Mouse (Mus musculus): Measurements from ENCODE around the gene Prr13. TPM values are rescaled to one million over a fixed set of nuclear protein-coding genes. Genes with fewer than 3 reads are reported as not detected.
A peak's percentile ranks its signal among the peaks of the same experiment; 100 is the strongest.

Prr13 gene
- polyA plus RNA-seq, 1 experiment = 127 TPM

DNA sequence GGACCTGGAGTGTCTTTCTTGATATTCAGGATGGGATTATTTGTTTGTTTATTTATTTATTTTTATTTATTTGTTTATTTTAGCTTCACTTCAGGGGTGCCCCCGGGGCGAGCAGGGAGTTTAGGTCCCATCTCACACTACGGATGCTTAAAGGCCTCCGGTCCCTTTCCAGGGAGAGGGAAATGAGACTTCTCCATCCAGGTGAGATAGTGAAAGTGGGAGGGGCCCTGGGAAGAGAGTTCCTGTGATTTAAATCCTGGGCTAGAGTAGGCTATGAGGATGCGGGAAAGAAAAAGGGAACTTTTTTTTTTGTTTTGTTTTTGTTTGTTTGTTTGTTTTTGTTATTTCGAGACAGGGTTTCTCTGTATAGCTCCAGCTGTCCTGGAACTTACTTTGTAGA lies 553 bp downstream of the Prr13 start:
- Histone ChIP-seq H3K4me3 (ENCODE audit: insufficient read depth, low read length) (peak overlapping the region; percentile 80), H3K27ac (ENCODE audit: insufficient read depth, low read length) (no peak overlapping the region), H3K4me1 (ENCODE audit: control insufficient read depth, insufficient read depth, low read length) (peaks cover 11% of the 10 kb centered on the region; the same call in 1 of the 2 replicates)
- TF ChIP-seq CTCF (IDR thresholded peaks at IDR 0.05; ENCODE audit: borderline replicate concordance, insufficient read depth, low read length) = no peak
- TF ChIP-seq POLR2A (IDR thresholded peaks at IDR 0.05; ENCODE audit: low read depth, low read length) = no peak

DNA sequence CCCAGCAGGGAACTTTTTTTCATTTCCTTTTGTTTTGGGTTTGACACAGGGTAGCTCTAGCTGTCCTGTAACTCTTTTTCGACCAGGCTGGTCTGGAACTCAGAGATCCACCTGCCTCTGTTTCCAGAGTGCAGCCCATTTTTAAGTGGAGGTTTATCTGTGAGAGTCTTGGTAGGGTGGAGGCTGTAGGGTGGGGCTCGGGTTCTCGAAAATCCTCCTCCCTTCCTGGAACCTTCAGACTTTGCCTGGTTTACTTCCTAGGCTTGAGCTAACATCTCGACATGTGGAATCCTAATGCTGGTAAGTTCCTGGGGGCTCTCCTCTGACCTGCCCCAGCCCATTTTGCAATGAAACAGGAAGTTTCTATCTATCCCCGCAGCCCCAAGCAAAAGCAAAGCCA lies 1.0 kb downstream of the Prr13 start:
- peak overlapping the region; percentile 6; the same call in 1 of the 2 replicates for H3K27ac ChIP-seq (ENCODE audit: insufficient read depth, low read length)
- TF ChIP-seq CTCF (IDR thresholded peaks at IDR 0.05; ENCODE audit: borderline replicate concordance, insufficient read depth, low read length) (no peak), POLR2A (IDR thresholded peaks at IDR 0.05; ENCODE audit: low read depth, low read length) (no peak)
- peaks cover 11% of the 10 kb centered on the region; the same call in 1 of the 2 replicates for H3K4me1 ChIP-seq (ENCODE audit: control insufficient read depth, insufficient read depth, low read length)
- H3K4me3 ChIP-seq (ENCODE audit: insufficient read depth, low read length) = peak overlapping the region; percentile 80

DNA sequence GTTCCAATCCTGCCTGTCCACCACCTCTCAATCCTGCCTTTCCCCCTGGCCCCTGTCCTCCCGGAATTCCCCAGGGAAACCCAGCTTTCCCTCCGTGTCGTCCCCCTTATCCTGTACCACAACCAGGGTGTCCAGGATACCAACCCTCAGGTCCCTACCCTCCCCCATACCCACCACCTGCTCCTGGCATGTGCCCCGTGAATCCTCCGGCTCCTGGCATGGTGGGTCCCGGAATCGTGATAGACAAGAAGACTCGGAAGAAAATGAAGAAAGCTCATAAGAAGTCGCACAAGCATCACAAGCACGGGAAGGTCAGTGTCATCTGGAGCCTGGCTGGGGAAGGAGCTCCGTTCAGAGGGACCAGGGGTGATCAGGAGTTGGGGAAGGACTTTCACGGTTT lies 1.6 kb downstream of the Prr13 start:
- Histone ChIP-seq H3K4me3 (ENCODE audit: insufficient read depth, low read length) (peak overlapping the region; percentile 1; the same call in 1 of the 2 replicates), H3K27ac (ENCODE audit: insufficient read depth, low read length) (peak overlapping the region; percentile 69; the same call in 1 of the 2 replicates), H3K4me1 (ENCODE audit: control insufficient read depth, insufficient read depth, low read length) (peaks cover 11% of the 10 kb centered on the region; the same call in 1 of the 2 replicates)
- no peak for TF ChIP-seq CTCF (IDR thresholded peaks at IDR 0.05; ENCODE audit: borderline replicate concordance, insufficient read depth, low read length)
- TF ChIP-seq POLR2A (IDR thresholded peaks at IDR 0.05; ENCODE audit: low read depth, low read length) = 0 out of 2 replicates have a peak, but pooled peaks have one; percentile 3

DNA sequence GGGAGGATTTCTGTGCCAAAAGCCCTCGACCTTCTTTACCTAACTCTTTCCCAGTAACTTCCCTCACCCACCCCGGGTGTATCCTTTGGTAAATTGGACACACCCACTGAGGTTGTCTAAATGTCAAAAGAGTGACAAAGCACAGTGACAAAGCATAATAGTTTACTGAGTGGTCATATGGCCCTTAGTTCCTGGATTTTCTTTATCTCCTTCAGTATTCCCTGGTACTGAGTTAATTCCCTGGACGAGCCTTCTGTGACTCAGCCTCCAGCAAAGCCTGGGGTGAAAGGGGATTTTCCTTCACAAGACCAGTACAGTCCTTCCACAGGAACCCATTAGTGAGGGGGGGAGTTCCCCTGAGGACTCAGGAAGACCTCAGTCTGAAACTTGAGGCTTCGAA lies 2.1 kb downstream of the Prr13 start:
- TF ChIP-seq POLR2A (IDR thresholded peaks at IDR 0.05; ENCODE audit: low read depth, low read length) (no peak), CTCF (IDR thresholded peaks at IDR 0.05; ENCODE audit: borderline replicate concordance, insufficient read depth, low read length) (no peak)
- H3K4me1 ChIP-seq (ENCODE audit: control insufficient read depth, insufficient read depth, low read length) = peaks cover 11% of the 10 kb centered on the region; the same call in 1 of the 2 replicates
- peak overlapping the region; percentile 69; the same call in 1 of the 2 replicates for H3K27ac ChIP-seq (ENCODE audit: insufficient read depth, low read length)
- peak overlapping the region; percentile 1; the same call in 1 of the 2 replicates for H3K4me3 ChIP-seq (ENCODE audit: insufficient read depth, low read length)

DNA sequence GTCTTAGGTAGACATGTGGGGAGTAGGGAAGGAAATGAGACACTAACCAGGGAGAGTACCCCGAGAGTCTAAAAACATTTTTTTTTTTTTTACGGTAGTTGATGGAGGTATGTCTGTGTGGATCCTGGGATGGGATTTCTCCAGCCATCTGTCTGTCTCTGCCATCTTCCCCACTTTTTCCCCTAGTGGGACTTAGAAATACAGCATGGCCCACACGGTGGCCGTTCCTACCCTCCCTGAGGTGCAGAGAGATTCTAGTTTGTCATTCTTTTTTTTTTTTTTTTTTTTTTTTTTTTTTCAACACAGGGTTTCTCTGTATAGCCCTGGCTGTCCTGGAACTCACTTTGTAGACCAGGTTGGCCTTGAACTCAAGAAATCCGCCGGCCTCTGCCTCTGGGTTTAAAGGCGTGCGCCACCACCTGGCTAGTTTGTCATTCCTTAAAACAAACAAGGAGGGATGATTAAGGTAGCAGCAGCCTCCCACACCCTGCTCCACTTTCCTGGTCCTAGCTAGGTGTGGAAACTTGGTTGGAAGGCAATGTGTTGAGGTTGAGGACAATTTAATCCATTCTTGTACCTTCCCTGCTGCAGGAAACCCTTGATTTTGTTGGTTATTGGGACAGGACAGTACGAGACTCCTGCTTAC lies 2.7 kb downstream of the Prr13 start:
- TF ChIP-seq CTCF (IDR thresholded peaks at IDR 0.05; ENCODE audit: borderline replicate concordance, insufficient read depth, low read length) = no peak
- no peak for TF ChIP-seq POLR2A (IDR thresholded peaks at IDR 0.05; ENCODE audit: low read depth, low read length)
- Histone ChIP-seq H3K4me3 (ENCODE audit: insufficient read depth, low read length) (no peak overlapping the region), H3K4me1 (ENCODE audit: control insufficient read depth, insufficient read depth, low read length) (peaks cover 11% of the 10 kb centered on the region; the same call in 1 of the 2 replicates), H3K27ac (ENCODE audit: insufficient read depth, low read length) (peak overlapping the region; percentile 69; the same call in 1 of the 2 replicates)

DNA sequence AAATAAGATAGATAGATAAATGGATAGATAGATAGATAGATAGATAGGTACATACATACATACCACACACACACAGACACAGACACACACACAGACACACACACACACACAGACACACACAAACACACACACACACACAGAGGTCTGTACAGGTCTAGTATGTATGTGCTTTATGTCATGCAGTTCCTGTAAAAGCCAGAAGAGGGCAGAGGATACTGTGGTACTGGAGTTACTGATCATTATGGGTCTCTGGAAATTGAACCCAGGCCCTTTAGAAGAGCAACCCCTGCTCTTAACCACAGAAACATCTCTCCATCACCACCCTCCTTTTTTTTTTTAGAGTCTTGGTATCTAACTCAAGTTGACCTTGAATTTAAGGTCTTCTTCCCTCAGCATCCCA lies 4.8 kb downstream of the Prr13 start:
- Histone ChIP-seq H3K27ac (ENCODE audit: insufficient read depth, low read length) (no peak overlapping the region), H3K4me1 (ENCODE audit: control insufficient read depth, insufficient read depth, low read length) (peaks cover 11% of the 10 kb centered on the region; the same call in 1 of the 2 replicates), H3K4me3 (ENCODE audit: insufficient read depth, low read length) (no peak overlapping the region)
- TF ChIP-seq POLR2A (IDR thresholded peaks at IDR 0.05; ENCODE audit: low read depth, low read length) = no peak
- no peak for TF ChIP-seq CTCF (IDR thresholded peaks at IDR 0.05; ENCODE audit: borderline replicate concordance, insufficient read depth, low read length)

DNA sequence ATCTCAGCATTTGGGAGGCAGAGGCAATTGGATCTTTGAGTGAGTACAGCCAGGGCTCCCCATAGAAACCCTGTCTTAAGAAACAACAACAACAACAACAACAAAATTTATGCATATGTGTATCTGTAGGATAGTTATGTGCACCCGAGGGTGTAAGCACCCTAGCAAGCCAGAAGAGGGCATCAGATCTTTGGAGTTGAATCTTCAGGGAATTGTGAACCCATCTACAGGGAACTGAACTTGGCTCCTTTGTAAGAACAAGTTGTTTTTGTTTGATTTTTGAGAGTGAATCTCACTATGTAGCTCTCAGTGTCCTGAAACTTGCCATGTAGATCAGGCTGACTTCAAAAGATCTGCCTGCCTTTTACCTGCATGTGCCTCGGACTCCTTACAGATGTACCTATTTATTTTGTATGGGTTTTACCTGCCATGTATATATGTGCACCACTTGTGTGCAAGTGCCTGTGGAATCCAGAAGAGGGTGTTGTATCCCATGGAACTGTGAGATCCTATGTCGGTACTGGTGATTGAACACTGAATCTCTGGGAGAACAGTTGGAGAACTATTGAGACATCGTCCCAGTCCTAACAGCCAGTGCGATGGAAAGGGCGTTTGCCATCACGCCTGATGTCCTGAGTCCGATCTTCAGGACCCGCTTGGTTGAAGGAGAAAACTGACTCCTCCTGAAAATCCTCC lies 10.0 kb downstream of the Prr13 start:
- H3K27ac ChIP-seq (ENCODE audit: insufficient read depth, low read length) = no peak overlapping the region
- TF ChIP-seq CTCF (IDR thresholded peaks at IDR 0.05; ENCODE audit: borderline replicate concordance, insufficient read depth, low read length) = no peak
- H3K4me3 ChIP-seq (ENCODE audit: insufficient read depth, low read length) = no peak overlapping the region
- peaks cover 5% of the 10 kb centered on the region for H3K4me1 ChIP-seq (ENCODE audit: control insufficient read depth, insufficient read depth, low read length)

DNA sequence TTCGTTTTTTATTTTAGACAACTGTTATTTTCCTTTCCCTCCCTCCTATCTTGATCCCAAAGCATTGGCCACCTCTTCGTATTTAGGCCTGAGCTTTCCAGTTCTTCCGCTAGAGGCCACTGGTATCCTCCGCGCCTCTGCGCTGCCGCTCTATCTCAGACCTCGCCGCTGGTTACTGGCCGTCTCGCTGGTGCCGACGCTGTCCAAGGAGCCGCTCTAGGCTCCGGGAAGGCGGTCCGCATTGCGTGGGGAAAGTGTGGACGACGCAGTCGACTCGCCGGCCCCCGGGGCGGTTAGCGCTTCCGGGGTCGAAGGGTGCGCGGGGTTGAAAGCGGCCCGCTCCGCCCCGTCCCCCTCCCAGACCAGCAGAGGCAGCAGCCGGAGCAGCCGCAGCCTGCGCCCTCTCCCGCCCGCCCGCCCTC lies 11.4 kb downstream of the Prr13 start, which contains the start of gene Pcbp2:
Pcbp2 (plus strand) TSS at position 357 of the 422 bp plus-strand sequence.
- Histone ChIP-seq H3K4me1 (ENCODE audit: control insufficient read depth, insufficient read depth, low read length) (peaks cover 5% of the 10 kb centered on the region), H3K27ac (ENCODE audit: insufficient read depth, low read length) (peak within 1 kb of the TSS; percentile 92), H3K4me3 (ENCODE audit: insufficient read depth, low read length) (peak within 1 kb of the TSS; percentile 98)
- TF ChIP-seq POLR2A (IDR thresholded peaks at IDR 0.05; ENCODE audit: low read depth, low read length) (peak; percentile 50; the same call in 1 of the 2 replicates), CTCF (IDR thresholded peaks at IDR 0.05; ENCODE audit: borderline replicate concordance, insufficient read depth, low read length) (peak; percentile 62)

DNA sequence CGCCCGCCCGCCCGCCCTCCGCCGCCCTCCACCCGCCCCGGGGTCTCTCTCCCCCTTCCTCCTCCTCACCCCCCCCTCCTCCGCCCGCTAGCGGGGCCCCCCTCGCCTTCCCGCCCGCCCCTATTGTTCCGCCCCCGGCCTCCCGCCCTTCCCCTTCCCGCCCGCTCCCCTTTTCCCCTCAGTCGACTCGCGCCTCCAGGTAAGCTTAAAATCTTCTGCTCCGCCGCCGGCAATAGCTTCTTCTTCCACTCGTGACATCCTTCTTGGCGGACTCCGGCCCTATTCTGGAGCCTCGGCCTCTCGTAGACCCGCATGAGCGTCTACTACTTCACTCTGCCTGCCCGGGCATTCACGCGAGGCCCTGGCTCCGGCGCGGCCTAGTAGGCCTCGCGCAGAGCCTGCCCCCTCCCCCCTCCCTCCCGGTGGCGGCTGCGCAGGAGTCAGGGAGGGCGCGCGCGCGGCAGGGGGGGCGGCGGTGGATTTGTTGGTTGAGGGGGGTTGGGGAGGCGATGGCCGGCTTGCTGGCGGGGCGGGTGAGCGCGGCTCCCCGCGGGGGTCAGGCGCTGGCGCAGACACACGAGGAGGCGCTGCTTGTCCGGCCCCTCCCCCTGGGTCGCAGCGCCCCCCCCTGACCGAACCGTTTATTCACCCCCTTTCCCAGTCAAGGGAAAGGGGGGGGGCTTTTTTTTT lies 11.9 kb downstream of the Prr13 start:
- H3K4me3 ChIP-seq (ENCODE audit: insufficient read depth, low read length) = peak overlapping the region; percentile 98
- H3K4me1 ChIP-seq (ENCODE audit: control insufficient read depth, insufficient read depth, low read length) = peaks cover 5% of the 10 kb centered on the region
- TF ChIP-seq POLR2A (IDR thresholded peaks at IDR 0.05; ENCODE audit: low read depth, low read length) (peak; percentile 48; the same call in 1 of the 2 replicates), CTCF (IDR thresholded peaks at IDR 0.05; ENCODE audit: borderline replicate concordance, insufficient read depth, low read length) (no peak)
- H3K27ac ChIP-seq (ENCODE audit: insufficient read depth, low read length) = peak overlapping the region; percentile 92

All from embryonic fibroblast, embryonic 13.5 days (primary cell).